Mouse (Mus musculus) ES-Bruce4 (cell line): ENCODE results near the gene Clpb.

Experiments used
- CTCF ChIP-seq: IDR thresholded peaks from one replicate; pipeline ENCODE4 v1.8.1; 2011; ENCODE audit warnings: low read depth, low read length
- EP300 ChIP-seq: IDR thresholded peaks from 2 replicates; pipeline ENCODE4 v1.6.1; 2011; ENCODE audit warnings: low read depth, low read length; ENCODE audit not compliant: insufficient read depth
- POLR2A ChIP-seq: IDR thresholded peaks from one replicate; pipeline ENCODE4 v1.8.1; 2011; ENCODE audit warnings: low read length; ENCODE audit not compliant: insufficient read depth

DNA sequence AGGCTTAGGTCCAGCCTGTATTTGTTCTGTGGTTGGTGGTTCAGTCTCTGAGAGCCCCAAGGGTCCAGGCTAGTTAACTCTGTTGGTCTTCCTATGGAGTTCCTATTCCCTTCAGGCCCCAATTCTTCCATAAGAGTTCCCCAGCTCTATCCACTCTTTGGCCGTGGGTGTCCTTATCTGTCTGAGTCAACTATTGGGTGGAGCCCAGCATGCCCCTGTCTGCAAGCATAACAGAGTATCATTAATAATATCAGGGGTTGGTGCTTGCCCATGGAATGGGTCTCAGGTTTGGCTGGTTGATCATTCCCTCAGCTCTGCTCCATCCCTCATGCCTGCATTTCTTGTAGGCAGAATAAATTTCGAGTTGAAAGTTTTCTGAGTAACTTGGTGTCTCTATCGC is 74.3 kb downstream of the Clpb start:
- TF ChIP-seq CTCF, result no peak
- no peak for TF ChIP-seq POLR2A
- no peak for TF ChIP-seq EP300
